ENCODE assay signal across 10 mouse cellular contexts in the genomic region with DNA sequence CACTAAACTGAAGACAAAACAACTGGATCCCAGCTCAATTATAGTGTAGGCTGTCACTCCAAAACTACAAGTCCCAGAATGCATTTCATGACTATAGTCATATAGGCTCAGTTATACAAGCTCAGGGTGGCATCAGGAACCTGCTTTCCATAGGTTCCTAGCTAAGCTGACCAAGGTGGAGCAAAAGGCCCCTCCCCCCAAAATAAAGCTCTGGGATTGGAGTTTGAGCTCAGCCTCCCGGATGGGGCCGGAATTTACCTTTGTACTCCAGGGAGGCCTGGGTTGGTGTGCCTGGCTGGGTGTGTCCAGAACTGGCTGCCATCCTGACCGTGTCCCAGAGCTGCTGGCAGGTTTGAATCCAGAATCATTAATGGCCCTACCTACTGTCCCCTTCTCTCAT. TPM values are rescaled to one million over a fixed set of nuclear protein-coding genes. Genes with fewer than 3 reads are reported as not detected.
DNase-seq lines count a peak whose midpoint lies in the region; ATAC-seq lines count a peak whose summit lies in the region.
"Had no signal": no experiment of that assay in that cellular context is flagged by ENCODE, and none has a peak within 500 bp of the region (broad histone marks: within the 10 kb centered on the region; RNA-seq: fewer than 3 reads in every experiment).

A gene (plus strand): TSS at position 55 of the 400 bp plus-strand sequence.

- no peaks in the 10 kb centered on the region for H3K9me3 ChIP-seq in neural tube, embryonic 15.5 days (replicated peaks)
- H3K9me3 ChIP-seq: forebrain, embryonic 10.5 days; hindbrain, embryonic 15.5 days had no signal

- no peak for ATAC-seq in cerebellum, adult (ENCODE audit: insufficient number of reproducible peaks, low FRiP score, low TSS enrichment)
- ATAC-seq in neural tube, embryonic 15.5 days (ENCODE audit: low FRiP score) = no peak

- H3K4me2 ChIP-seq in neural tube, embryonic 15.5 days = no peak within 1 kb of the TSS

- WGBS in neural tube, embryonic 15.5 days = 64% methylated on average over 3 of the region's 3 CpGs

- H3K4me1 ChIP-seq in neural tube, embryonic 15.5 days = peaks cover 23% of the 10 kb centered on the region

- H3K4me3 ChIP-seq in neural tube, embryonic 15.5 days (replicated peaks) = no peak within 1 kb of the TSS
- H3K4me3 ChIP-seq: hindbrain, embryonic 15.5 days had no signal

- H3K36me3 ChIP-seq in neural tube, embryonic 15.5 days = peaks cover 19% of the 10 kb centered on the region

- H3K27me3 ChIP-seq in neural tube, embryonic 15.5 days (replicated peaks) = peaks cover 27% of the 10 kb centered on the region

- peak; percentile 38 for DNase-seq in cerebellum, adult 11-12 months
- peak; percentile 34 for DNase-seq in right cerebral cortex, adult 18-20 months
- DNase-seq in right cerebral cortex, postnatal 10 days (ENCODE audit: low spot score in 2 of 2) = no peak
- DNase-seq in liver = peak; percentile 66
- peak; percentile 89 for DNase-seq in yolk sac, embryonic 10.5 days (ENCODE audit: low spot score)
- no peak for DNase-seq in gastrocnemius, adult 18-20 months (ENCODE audit: low spot score)

- no peak within 1 kb of the TSS for H3K27ac ChIP-seq in neural tube, embryonic 15.5 days (replicated peaks)
- H3K27ac ChIP-seq: forebrain, embryonic 10.5 days; hindbrain, embryonic 15.5 days had no signal

- H3K9ac ChIP-seq in neural tube, embryonic 15.5 days (replicated peaks) = no peak within 1 kb of the TSS
- H3K9ac ChIP-seq: hindbrain, embryonic 15.5 days had no signal

RNA-seq across cellular contexts. Expression of the gene that starts here (rescaled TPM):
- 0.45 and 1.7 TPM in 2 replicates for polyA plus RNA-seq in neural tube, embryonic 15.5 days (2015; fragmentation: Nextera tagmentation; extraction: Ambion mirVana)
- total RNA-seq in gastrocnemius, adult 18-20 months (2021) = under 1 TPM; 0.27 to 0.45 TPM

Comparison
In these comparisons a context has a peak if more than half of its experiments do, and no peak if none do; other contexts are left out.
1. DNase-seq: peak in cerebellum, adult 11-12 months (single experiment), right cerebral cortex, adult 18-20 months (single experiment), liver (single experiment) and yolk sac, embryonic 10.5 days (single experiment); none in right cerebral cortex, postnatal 10 days (0 of 2) and gastrocnemius, adult 18-20 months (single experiment).